Mouse (Mus musculus) embryonic facial prominence, embryonic 11.5 days (tissue): ENCODE results near the gene Manea. TPM values are rescaled to one million over a fixed set of nuclear protein-coding genes. Genes with fewer than 3 reads are reported as not detected.
"Not testable (repeated sequence)": the region's sequence is repeated elsewhere in the genome, so short reads cannot be mapped to it uniquely, and the experiment has no call there.

ENCODE experiments used
- ATAC-seq: fragments of 200-750 bp; cut with Nextera tagmentation; replicated peaks from 2 replicates; pipeline ENCODE4 v1.8.0; 2017; ENCODE audit warnings: low read depth; ENCODE audit not compliant: insufficient number of reproducible peaks, low FRiP score, low TSS enrichment
- DNase-seq: peaks from one replicate; pipeline ENCODE4 v3.0.0-alpha.2; 2015; ENCODE audit warnings: low spot score
- H3K27ac ChIP-seq: fragments of 300-500 bp; sonication (generic); replicated peaks from 2 replicates; pipeline ENCODE4 v1.5.1; 2014; ENCODE audit warnings: mild to moderate bottlenecking, low read depth, low read length, control low read depth
- H3K27me3 ChIP-seq: fragments of 300-500 bp; sonication (generic); 2 replicates; pipeline ENCODE4 v1.6.1; 2014; ENCODE audit warnings: mild to moderate bottlenecking, low read length, moderate library complexity, mixed read lengths; ENCODE audit not compliant: control insufficient read depth, insufficient read depth
- H3K36me3 ChIP-seq: fragments of 300-500 bp; sonication (generic); replicated peaks from 2 replicates; pipeline ENCODE4 v1.6.1; 2014; ENCODE audit warnings: low read depth, mild to moderate bottlenecking, low read length, moderate library complexity, mixed read lengths; ENCODE audit not compliant: control insufficient read depth, insufficient read depth
- H3K4me1 ChIP-seq: fragments of 300-500 bp; sonication (generic); 2 replicates; pipeline ENCODE4 v1.6.1; 2014; ENCODE audit warnings: low read length, mixed read lengths; ENCODE audit not compliant: control insufficient read depth, insufficient read depth
- H3K4me2 ChIP-seq: fragments of 300-500 bp; sonication (generic); 2 replicates; pipeline ENCODE4 v1.6.1; 2014; ENCODE audit warnings: low read depth, mild to moderate bottlenecking, control low read depth, low read length, moderate library complexity
- H3K4me3 ChIP-seq: fragments of 300-500 bp; sonication (generic); 2 replicates; pipeline ENCODE4 v1.5.1; 2014; ENCODE audit warnings: low read depth, low read length, control low read depth
- H3K9ac ChIP-seq: fragments of 300-500 bp; sonication (generic); replicated peaks from 2 replicates; pipeline ENCODE4 v1.6.1; 2014; ENCODE audit warnings: mild to moderate bottlenecking, control low read depth, low read length
- H3K9me3 ChIP-seq: fragments of 300-500 bp; sonication (generic); replicated peaks from 2 replicates; pipeline ENCODE4 v1.6.1; 2016; ENCODE audit warnings: mild to moderate bottlenecking, low read length, inconsistent platforms, mixed read lengths; ENCODE audit not compliant: control insufficient read depth
- WGBS: fragments of 180-500 bp; shearing (Covaris S2); extraction: QIAGEN DNeasy Blood & Tissue Kit; methylation state at CpG from one replicate; pipeline ENCODE4 v1.1.7; 2014; 5-methylcytosine and 5-hydroxymethylcytosine counted together
- polyA plus RNA-seq: library from polyadenylated mRNA; unstranded; fragments of >200 nt; fragmentation: Nextera tagmentation; extraction: Ambion mirVana; gene quantifications from 2 replicates; pipeline ENCODE4 v1.2.1, GENCODE M21; 2014

The Manea gene
- polyA plus RNA-seq, 1 experiment from 2014 or later = 22.8 TPM

DNA sequence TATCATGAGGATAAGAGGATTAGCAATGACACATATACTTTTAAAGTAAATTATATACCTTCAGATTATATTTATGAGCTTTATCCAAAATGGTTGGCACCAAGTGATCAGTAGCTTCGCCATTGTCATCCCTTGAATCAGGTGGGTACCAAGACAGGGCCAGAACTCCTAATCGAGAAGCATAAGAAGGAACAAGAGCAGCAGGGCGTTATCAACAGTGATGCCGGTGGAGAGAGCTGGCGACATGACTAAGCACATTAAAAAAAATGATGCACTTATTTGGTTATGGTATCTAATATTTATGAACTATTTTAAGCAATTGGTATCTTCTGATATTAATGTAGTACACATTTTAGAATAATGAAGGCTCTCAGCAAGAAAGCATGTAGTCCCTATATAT, 10.1 kb downstream of the Manea start:
- DNase-seq (no peak), ATAC-seq (no peak)
- no peak overlapping the region for H3K4me3 ChIP-seq
- H3K4me1 ChIP-seq = no peaks in the 10 kb centered on the region
- H3K4me2 ChIP-seq = no peak overlapping the region
- no peaks in the 10 kb centered on the region for H3K27me3 ChIP-seq
- no peak overlapping the region for H3K9ac ChIP-seq
- no peak overlapping the region for H3K27ac ChIP-seq
- no peaks in the 10 kb centered on the region for H3K36me3 ChIP-seq
- 92% methylated on average over 5 of the region's 5 CpGs for WGBS
- no peaks in the 10 kb centered on the region for H3K9me3 ChIP-seq

- DNase-seq, H3K27ac ChIP-seq, H3K9me3 ChIP-seq, H3K36me3 ChIP-seq, H3K4me1 ChIP-seq, ATAC-seq, H3K27me3 ChIP-seq, H3K4me2 ChIP-seq, H3K9ac ChIP-seq, H3K4me3 ChIP-seq: not testable (repeated sequence)
- 91% methylated on average over 1 of the region's 1 CpGs for WGBS
These were observed 42.0 kb downstream of the Manea start for GRCm38 (mm10) chr4:26304731-26305130.

DNA sequence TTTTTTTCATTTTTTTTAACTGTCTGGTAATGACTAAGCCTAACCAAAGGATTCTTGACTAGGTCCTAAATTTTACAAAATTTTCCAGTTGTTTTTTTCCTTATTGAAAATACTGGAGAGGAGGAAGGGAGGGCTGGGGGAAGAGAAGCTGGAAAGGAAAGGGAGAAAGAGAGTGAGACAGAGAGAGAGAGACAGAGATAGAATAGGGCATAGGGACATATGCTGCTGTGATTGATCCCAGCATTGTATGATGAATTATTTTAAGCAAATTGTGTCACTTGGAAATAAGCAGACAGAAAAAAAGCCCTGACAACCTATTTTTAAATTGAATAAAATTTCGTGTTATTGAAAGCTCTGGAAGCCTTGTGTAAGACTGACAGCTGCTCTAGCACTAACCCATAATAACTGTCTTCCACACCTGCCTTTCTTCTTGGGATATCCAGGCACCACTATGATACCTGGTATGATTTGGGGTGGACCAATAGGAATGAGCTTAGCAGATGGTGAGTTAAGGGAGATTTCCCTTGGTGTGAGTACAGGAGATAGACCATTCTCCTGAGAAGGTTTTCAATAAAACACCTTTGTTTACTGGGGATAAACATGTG, 69.5 kb downstream of the Manea start:
- no peak overlapping the region for H3K4me3 ChIP-seq
- H3K36me3 ChIP-seq = no peaks in the 10 kb centered on the region
- no peak overlapping the region for H3K27ac ChIP-seq
- H3K9me3 ChIP-seq = no peaks in the 10 kb centered on the region
- no peaks in the 10 kb centered on the region for H3K27me3 ChIP-seq
- no peak overlapping the region for H3K9ac ChIP-seq
- ATAC-seq = no peak
- H3K4me1 ChIP-seq = no peaks in the 10 kb centered on the region
- DNase-seq = no peak
- 44% methylated on average over 1 of the region's 1 CpGs for whole genome bisulfite sequencing
- no peak overlapping the region for H3K4me2 ChIP-seq

DNA sequence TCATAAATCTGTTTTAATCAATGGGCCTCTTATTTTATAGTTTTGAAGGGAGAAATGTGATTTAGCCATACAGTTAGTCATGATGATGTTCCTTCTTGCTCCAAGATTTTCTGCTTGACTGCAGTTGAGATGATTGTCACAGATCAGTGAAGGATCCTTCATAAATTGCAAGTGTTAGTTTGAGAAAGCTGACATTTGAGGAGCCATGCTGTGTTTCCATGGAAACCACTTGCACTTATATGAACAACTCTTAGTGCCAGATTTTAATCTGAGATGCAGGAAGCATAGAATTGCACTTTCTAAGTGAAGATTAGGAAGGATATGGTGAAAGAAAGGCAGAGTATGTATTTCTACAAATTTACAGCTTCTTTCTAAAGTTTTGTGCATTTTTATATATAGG, 70.4 kb downstream of the Manea start:
- no peaks in the 10 kb centered on the region for H3K36me3 ChIP-seq
- H3K9me3 ChIP-seq = no peaks in the 10 kb centered on the region
- H3K4me1 ChIP-seq = no peaks in the 10 kb centered on the region
- no peak overlapping the region for H3K9ac ChIP-seq
- H3K4me2 ChIP-seq = no peak overlapping the region
- DNase-seq (no peak), ATAC-seq (no peak)
- no peaks in the 10 kb centered on the region for H3K27me3 ChIP-seq
- no peak overlapping the region for H3K27ac ChIP-seq
- H3K4me3 ChIP-seq = no peak overlapping the region

GRCm38 (mm10) chr4:26275769-26276168, 70.9 kb downstream of the Manea start:
- H3K4me1 ChIP-seq = no peaks in the 10 kb centered on the region

More at GRCm38 (mm10) chr4:26275769-26276168, 70.9 kb downstream of the Manea start:
- no peaks in the 10 kb centered on the region for H3K27me3 ChIP-seq
- H3K9ac ChIP-seq = no peak overlapping the region
- no peak for DNase-seq
- no peak overlapping the region for H3K27ac ChIP-seq
- H3K36me3 ChIP-seq = no peaks in the 10 kb centered on the region
- WGBS = 84% methylated on average over 2 of the region's 2 CpGs
- H3K9me3 ChIP-seq = no peaks in the 10 kb centered on the region
- no peak for ATAC-seq
- no peak overlapping the region for H3K4me3 ChIP-seq
- H3K4me2 ChIP-seq = no peak overlapping the region
